Mouse (Mus musculus) myocyte (in vitro differentiated cells): ENCODE measurements at regions not wholly inside any gene's neighbourhood (a gene's known extent, or its start where the extent isn't known, plus 50 kb on each side); places are given as distances from the start of the nearest gene placed in this dataset.

Experiments used
- H3K27me3 ChIP-seq: one replicate; pipeline ENCODE4 v1.6.1; 2011; ENCODE audit not compliant: control insufficient read depth, insufficient read depth, insufficient read length
- H3K36me3 ChIP-seq: one replicate; pipeline ENCODE4 v1.6.1; 2011; ENCODE audit not compliant: control insufficient read depth, insufficient read depth
- H3K4me2 ChIP-seq: one replicate; pipeline ENCODE4 v1.6.1; 2011; ENCODE audit warnings: low read depth, control low read depth
- H3K4me3 ChIP-seq: one replicate; pipeline ENCODE4 v1.5.1; 2011; ENCODE audit warnings: mild to moderate bottlenecking, control low read depth, moderate library complexity
- H3K79me2 ChIP-seq: one replicate; pipeline ENCODE4 v1.6.1; 2011; ENCODE audit not compliant: control insufficient read depth, insufficient read depth
- H3ac ChIP-seq: one replicate; pipeline ENCODE4 v1.6.1; 2011; ENCODE audit not compliant: control insufficient read depth, insufficient read length
- CEBPB ChIP-seq: IDR thresholded peaks from 2 replicates; pipeline ENCODE4 v1.6.1; 2011; ENCODE audit warnings: mild to moderate bottlenecking, moderate library complexity; ENCODE audit not compliant: poor library complexity, insufficient read depth, severe bottlenecking
- E2F4 ChIP-seq: IDR thresholded peaks from one replicate; pipeline ENCODE4 v1.6.1; 2011; ENCODE audit warnings: mild to moderate bottlenecking, control low read depth, moderate library complexity; ENCODE audit not compliant: insufficient read depth
- MAX ChIP-seq: IDR thresholded peaks from one replicate; pipeline ENCODE4 v1.6.1; 2011; ENCODE audit warnings: low read depth, mild to moderate bottlenecking, control low read depth
- MYOD1 ChIP-seq, 3 experiments: IDR thresholded peaks; one replicate each; pipeline ENCODE4 v1.6.1; 2011; ENCODE audit warnings: control low read depth in 2 of 3, low read depth in 2 of 3, mild to moderate bottlenecking in 2 of 3, moderate library complexity in 1 of 3; ENCODE audit not compliant: insufficient read length in 2 of 3, control insufficient read depth in 1 of 3
- MYOG ChIP-seq, 3 experiments: IDR thresholded peaks; one replicate each; pipeline ENCODE4 v1.6.1; 2011; ENCODE audit warnings: control low read depth in 2 of 3, low read depth in 2 of 3, mild to moderate bottlenecking in 2 of 3; ENCODE audit not compliant: insufficient read length in 2 of 3, control insufficient read depth in 1 of 3, insufficient read depth in 1 of 3
- POLR2A ChIP-seq: IDR thresholded peaks from one replicate; pipeline ENCODE4 v1.6.1; 2011; ENCODE audit warnings: low read depth, mild to moderate bottlenecking, control low read depth, moderate library complexity; ENCODE audit not compliant: insufficient read length
- POLR2AphosphoS2 ChIP-seq: IDR thresholded peaks from one replicate; pipeline ENCODE4 v1.6.1; 2011; ENCODE audit warnings: low read depth, control low read depth; ENCODE audit not compliant: insufficient read length
- REST ChIP-seq: IDR thresholded peaks from one replicate; pipeline ENCODE4 v1.6.1; 2011; ENCODE audit warnings: mild to moderate bottlenecking, control low read depth, moderate library complexity; ENCODE audit not compliant: insufficient read depth, insufficient read length
- SRF ChIP-seq: IDR thresholded peaks from one replicate; pipeline ENCODE4 v1.6.1; 2011; ENCODE audit warnings: low read depth; ENCODE audit not compliant: control insufficient read depth, insufficient read length
- TCF12 ChIP-seq: IDR thresholded peaks from one replicate; pipeline ENCODE4 v1.6.1; 2011; ENCODE audit warnings: mild to moderate bottlenecking, control low read depth; ENCODE audit not compliant: poor library complexity, insufficient read depth, severe bottlenecking
- TCF3 ChIP-seq: IDR thresholded peaks from one replicate; pipeline ENCODE4 v1.6.1; 2011; ENCODE audit warnings: low read depth, control low read depth; ENCODE audit not compliant: insufficient read length
- USF1 ChIP-seq: IDR thresholded peaks from one replicate; pipeline ENCODE4 v1.6.1; 2011; ENCODE audit warnings: low read depth, mild to moderate bottlenecking, control low read depth, moderate library complexity

- Histone ChIP-seq H3K27me3 (no peaks in the 10 kb centered on the region), H3K4me3 (no peak overlapping the region), H3K79me2 (no peaks in the 10 kb centered on the region), H3ac (no peak overlapping the region), H3K4me2 (no peak overlapping the region), H3K36me3 (no peaks in the 10 kb centered on the region)
- TF ChIP-seq E2F4 (no peak), USF1 (no peak), MYOG (IDR thresholded peaks at IDR 0.05; ENCODE audit: control insufficient read depth in 1 of 3, insufficient read depth in 1 of 3, insufficient read length in 2 of 3, low read depth in 2 of 3) (no peak), TCF12 (no peak), POLR2A (no peak), CEBPB (no peak), REST (no peak), POLR2AphosphoS2 (no peak), MAX (no peak), TCF3 (no peak), MYOD1 (IDR thresholded peaks at IDR 0.05; ENCODE audit: control insufficient read depth in 1 of 3, insufficient read length in 2 of 3, low read depth in 2 of 3) (no peak), SRF (no peak)
Observed at GRCm38 (mm10) chr1:30718578-30718977, 155.1 kb downstream of the Phf3 start.

GRCm38 (mm10) chr1:30716346-30716745 is 157.4 kb downstream of the Phf3 start:
- Histone ChIP-seq H3ac (no peak overlapping the region), H3K4me2 (no peak overlapping the region), H3K27me3 (no peaks in the 10 kb centered on the region), H3K36me3 (no peaks in the 10 kb centered on the region), H3K4me3 (no peak overlapping the region), H3K79me2 (no peaks in the 10 kb centered on the region)
- no peak for TF ChIP-seq MAX

- no peaks in the 10 kb centered on the region for H3K79me2 ChIP-seq
- H3ac ChIP-seq, result no peak overlapping the region
- H3K4me2 ChIP-seq, result no peak overlapping the region
- no peaks in the 10 kb centered on the region for H3K27me3 ChIP-seq
- no peaks in the 10 kb centered on the region for H3K36me3 ChIP-seq
- no peak overlapping the region for H3K4me3 ChIP-seq
- no peak for TF ChIP-seq TCF3
- no peak for TF ChIP-seq POLR2AphosphoS2
- TF ChIP-seq MYOD1 (IDR thresholded peaks at IDR 0.05; ENCODE audit: control insufficient read depth in 1 of 3, insufficient read length in 2 of 3, low read depth in 2 of 3), result no peak
Observed at GRCm38 (mm10) chr1:30701116-30701515, 172.6 kb downstream of the Phf3 start.

GRCm38 (mm10) chr1:30700399-30701081 is 173.2 kb downstream of the Phf3 start:
- H3K4me3 ChIP-seq, result no peak overlapping the region
- no peaks in the 10 kb centered on the region for H3K36me3 ChIP-seq
- TF ChIP-seq E2F4 (no peak), CEBPB (no peak), MYOD1 (IDR thresholded peaks at IDR 0.05; ENCODE audit: control insufficient read depth in 1 of 3, insufficient read length in 2 of 3, low read depth in 2 of 3) (no peak), TCF12 (no peak), MAX (no peak), USF1 (no peak), TCF3 (no peak), REST (no peak), MYOG (IDR thresholded peaks at IDR 0.05; ENCODE audit: control insufficient read depth in 1 of 3, insufficient read depth in 1 of 3, insufficient read length in 2 of 3, low read depth in 2 of 3) (no peak), POLR2AphosphoS2 (no peak), POLR2A (no peak), SRF (no peak)
- H3K79me2 ChIP-seq, result no peaks in the 10 kb centered on the region
- no peak overlapping the region for H3K4me2 ChIP-seq
- no peak overlapping the region for H3ac ChIP-seq
- no peaks in the 10 kb centered on the region for H3K27me3 ChIP-seq

GRCm38 (mm10) chr1:30696342-30696741 is 177.4 kb downstream of the Phf3 start:
- Histone ChIP-seq H3K79me2 (no peaks in the 10 kb centered on the region), H3K36me3 (no peaks in the 10 kb centered on the region), H3K27me3 (no peaks in the 10 kb centered on the region), H3ac (no peak overlapping the region), H3K4me2 (no peak overlapping the region), H3K4me3 (no peak overlapping the region)
- no peak for TF ChIP-seq CEBPB
- TF ChIP-seq MAX, result no peak
- TF ChIP-seq REST, result no peak
- TF ChIP-seq POLR2AphosphoS2, result no peak
- TF ChIP-seq TCF3, result no peak
- no peak for TF ChIP-seq SRF
- no peak for TF ChIP-seq E2F4
- TF ChIP-seq TCF12, result no peak
